Mouse (Mus musculus) embryonic facial prominence, embryonic 11.5 days (tissue): Measurements from ENCODE around the gene Cd9. TPM values are rescaled to one million over a fixed set of nuclear protein-coding genes. Genes with fewer than 3 reads are reported as not detected.

ENCODE experiments used
- ATAC-seq: fragments of 200-750 bp; cut with Nextera tagmentation; replicated peaks from 2 replicates; pipeline ENCODE4 v1.8.0; 2017; ENCODE audit warnings: low read depth; ENCODE audit not compliant: insufficient number of reproducible peaks, low FRiP score, low TSS enrichment
- DNase-seq: peaks from one replicate; pipeline ENCODE4 v3.0.0-alpha.2; 2015; ENCODE audit warnings: low spot score
- H3K27ac ChIP-seq: fragments of 300-500 bp; sonication (generic); replicated peaks from 2 replicates; pipeline ENCODE4 v1.5.1; 2014; ENCODE audit warnings: mild to moderate bottlenecking, low read depth, low read length, control low read depth
- H3K27me3 ChIP-seq: fragments of 300-500 bp; sonication (generic); 2 replicates; pipeline ENCODE4 v1.6.1; 2014; ENCODE audit warnings: mild to moderate bottlenecking, low read length, moderate library complexity, mixed read lengths; ENCODE audit not compliant: control insufficient read depth, insufficient read depth
- H3K36me3 ChIP-seq: fragments of 300-500 bp; sonication (generic); replicated peaks from 2 replicates; pipeline ENCODE4 v1.6.1; 2014; ENCODE audit warnings: low read depth, mild to moderate bottlenecking, low read length, moderate library complexity, mixed read lengths; ENCODE audit not compliant: control insufficient read depth, insufficient read depth
- H3K4me1 ChIP-seq: fragments of 300-500 bp; sonication (generic); 2 replicates; pipeline ENCODE4 v1.6.1; 2014; ENCODE audit warnings: low read length, mixed read lengths; ENCODE audit not compliant: control insufficient read depth, insufficient read depth
- H3K4me2 ChIP-seq: fragments of 300-500 bp; sonication (generic); 2 replicates; pipeline ENCODE4 v1.6.1; 2014; ENCODE audit warnings: low read depth, mild to moderate bottlenecking, control low read depth, low read length, moderate library complexity
- H3K4me3 ChIP-seq: fragments of 300-500 bp; sonication (generic); 2 replicates; pipeline ENCODE4 v1.5.1; 2014; ENCODE audit warnings: low read depth, low read length, control low read depth
- H3K9ac ChIP-seq: fragments of 300-500 bp; sonication (generic); replicated peaks from 2 replicates; pipeline ENCODE4 v1.6.1; 2014; ENCODE audit warnings: mild to moderate bottlenecking, control low read depth, low read length
- H3K9me3 ChIP-seq: fragments of 300-500 bp; sonication (generic); replicated peaks from 2 replicates; pipeline ENCODE4 v1.6.1; 2016; ENCODE audit warnings: mild to moderate bottlenecking, low read length, inconsistent platforms, mixed read lengths; ENCODE audit not compliant: control insufficient read depth
- WGBS: fragments of 180-500 bp; shearing (Covaris S2); extraction: QIAGEN DNeasy Blood & Tissue Kit; methylation state at CpG from one replicate; pipeline ENCODE4 v1.1.7; 2014; 5-methylcytosine and 5-hydroxymethylcytosine counted together
- polyA plus RNA-seq: library from polyadenylated mRNA; unstranded; fragments of >200 nt; fragmentation: Nextera tagmentation; extraction: Ambion mirVana; gene quantifications from 2 replicates; pipeline ENCODE4 v1.2.1, GENCODE M21; 2014

Gene Cd9
- polyA plus RNA-seq, 1 experiment from 2014 or later = 55.4 TPM

GRCm38 (mm10) chr6:125455806-125456520 is 38.6 kb downstream of the Cd9 start:
- no peaks in the 10 kb centered on the region for H3K36me3 ChIP-seq
- H3K27me3 ChIP-seq = no peaks in the 10 kb centered on the region
- no peak overlapping the region for H3K27ac ChIP-seq
- no peaks in the 10 kb centered on the region for H3K9me3 ChIP-seq
- no peaks in the 10 kb centered on the region for H3K4me1 ChIP-seq
- H3K4me2 ChIP-seq = no peak overlapping the region
- 45% methylated on average over 12 of the region's 12 CpGs for WGBS
- no peak for ATAC-seq
- H3K4me3 ChIP-seq = no peak overlapping the region
- H3K9ac ChIP-seq = no peak overlapping the region
- peak; percentile 12 for DNase-seq

- H3K27me3 ChIP-seq = no peaks in the 10 kb centered on the region
- 78% methylated on average over 9 of the region's 9 CpGs for WGBS
- no peak overlapping the region for H3K9ac ChIP-seq
- no peak overlapping the region for H3K4me3 ChIP-seq
- no peak for DNase-seq
- H3K4me2 ChIP-seq = no peak overlapping the region
- no peak overlapping the region for H3K27ac ChIP-seq
- H3K9me3 ChIP-seq = no peaks in the 10 kb centered on the region
- no peaks in the 10 kb centered on the region for H3K4me1 ChIP-seq
- no peak for ATAC-seq
- no peaks in the 10 kb centered on the region for H3K36me3 ChIP-seq
Measured at GRCm38 (mm10) chr6:125454731-125455130, 39.9 kb downstream of the Cd9 start.

DNA sequence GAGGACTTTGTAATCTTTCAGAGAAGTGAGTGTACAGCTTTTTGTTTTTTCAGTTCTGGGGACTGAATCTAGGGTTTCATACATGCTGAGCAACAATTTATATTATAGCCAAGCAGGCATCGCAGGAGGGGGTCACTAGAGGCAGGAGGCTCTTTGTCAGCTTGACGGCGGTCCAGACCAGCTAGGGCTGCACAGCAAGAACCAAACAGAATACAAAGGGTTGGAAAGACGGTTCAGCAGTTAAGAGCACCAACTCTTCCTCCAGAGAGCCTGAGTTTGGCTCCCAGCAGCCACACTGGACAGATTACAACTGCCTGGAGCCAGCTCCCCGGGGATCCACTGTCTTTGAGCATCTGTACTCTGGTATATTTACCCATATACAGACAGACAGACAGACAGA is 40.3 kb downstream of the Cd9 start:
- Histone ChIP-seq H3K4me3 (no peak overlapping the region), H3K9ac (no peak overlapping the region), H3K9me3 (no peaks in the 10 kb centered on the region), H3K4me2 (no peak overlapping the region), H3K4me1 (no peaks in the 10 kb centered on the region), H3K27ac (no peak overlapping the region), H3K27me3 (no peaks in the 10 kb centered on the region), H3K36me3 (no peaks in the 10 kb centered on the region)
- 56% methylated on average over 5 of the region's 5 CpGs for WGBS
- no peak for DNase-seq
- ATAC-seq = no peak

DNA sequence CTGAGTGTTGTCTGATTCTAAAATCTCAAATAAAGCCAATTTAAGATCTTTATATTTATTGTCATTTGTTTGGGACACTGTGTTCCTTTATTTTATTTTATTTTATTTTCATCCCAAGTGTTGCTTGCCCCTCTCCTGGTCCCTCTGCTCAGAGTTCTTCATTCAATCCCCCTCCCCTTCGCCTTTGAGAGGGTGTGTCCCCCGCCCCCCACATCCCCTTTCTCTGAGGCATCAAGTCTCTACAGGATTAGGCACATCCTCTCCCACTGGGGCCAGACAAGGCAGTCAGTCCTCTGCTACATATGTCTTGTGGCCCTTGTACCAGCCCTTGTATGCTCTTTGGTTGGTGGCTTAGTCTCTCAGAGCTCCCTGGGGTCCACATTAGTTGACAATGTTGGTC is 46.9 kb downstream of the Cd9 start:
- no peak overlapping the region for H3K9ac ChIP-seq
- no peak overlapping the region for H3K27ac ChIP-seq
- DNase-seq = no peak
- H3K36me3 ChIP-seq = no peaks in the 10 kb centered on the region
- H3K4me1 ChIP-seq = no peaks in the 10 kb centered on the region
- no peaks in the 10 kb centered on the region for H3K27me3 ChIP-seq
- no peak overlapping the region for H3K4me2 ChIP-seq
- no peak overlapping the region for H3K4me3 ChIP-seq
- no peak for ATAC-seq
- no peaks in the 10 kb centered on the region for H3K9me3 ChIP-seq
- WGBS = 42% methylated on average over 2 of the region's 2 CpGs

DNA sequence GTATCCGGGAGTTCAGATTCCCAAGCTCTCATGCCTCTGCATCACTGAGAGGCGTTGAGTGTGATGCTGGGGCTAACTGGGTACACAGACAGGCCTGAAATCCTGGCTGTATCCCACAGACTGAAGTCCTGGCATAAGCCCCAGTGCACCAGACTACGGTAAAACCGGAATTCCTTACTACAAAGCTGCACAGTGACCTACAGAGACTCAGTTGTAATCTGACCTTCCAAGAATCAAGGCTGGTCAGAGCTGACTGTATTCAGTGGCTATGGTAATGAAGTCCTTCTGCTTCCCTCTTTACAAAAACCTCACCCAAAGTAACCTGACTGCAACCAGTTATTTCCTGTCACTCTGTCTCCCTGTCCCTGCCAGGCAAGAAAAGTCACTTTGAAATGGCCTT is 47.4 kb downstream of the Cd9 start:
- peak; percentile 58 for DNase-seq
- H3K27me3 ChIP-seq = no peaks in the 10 kb centered on the region
- H3K9ac ChIP-seq = no peak overlapping the region
- H3K36me3 ChIP-seq = no peaks in the 10 kb centered on the region
- H3K4me3 ChIP-seq = no peak overlapping the region
- WGBS = 13% methylated on average over 4 of the region's 4 CpGs
- no peak for ATAC-seq
- H3K4me2 ChIP-seq = no peak overlapping the region
- H3K4me1 ChIP-seq = no peaks in the 10 kb centered on the region
- no peaks in the 10 kb centered on the region for H3K9me3 ChIP-seq
- 0 out of 2 replicates have a peak overlapping the region, but pooled peaks have one; percentile 56 for H3K27ac ChIP-seq

DNA sequence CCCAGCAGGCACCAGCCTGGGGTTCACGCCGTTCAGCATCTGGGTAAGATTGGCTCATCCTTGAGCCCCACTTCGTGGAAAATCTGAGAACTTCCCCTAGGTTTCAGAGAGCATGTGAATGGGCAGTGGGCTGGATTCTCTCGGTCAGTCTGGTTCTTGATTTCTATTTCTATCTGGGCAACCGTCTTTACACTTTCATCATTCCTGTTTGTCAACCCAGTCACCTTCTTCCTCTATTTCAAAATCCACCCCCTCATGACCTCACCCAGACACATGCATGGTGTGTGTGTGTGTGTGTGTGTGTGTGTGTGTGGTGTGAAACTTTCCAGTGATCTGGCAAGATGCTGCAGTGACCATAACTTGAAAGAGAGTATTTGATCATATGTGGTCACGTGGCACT is 49.2 kb downstream of the Cd9 start:
- Histone ChIP-seq H3K9ac (no peak overlapping the region), H3K9me3 (no peaks in the 10 kb centered on the region), H3K4me1 (no peaks in the 10 kb centered on the region), H3K36me3 (no peaks in the 10 kb centered on the region), H3K4me3 (no peak overlapping the region), H3K27me3 (no peaks in the 10 kb centered on the region), H3K4me2 (no peak overlapping the region), H3K27ac (no peak overlapping the region)
- ATAC-seq = no peak
- no peak for DNase-seq
- WGBS = 89% methylated on average over 6 of the region's 6 CpGs

- Histone ChIP-seq H3K27ac (no peak overlapping the region), H3K9ac (no peak overlapping the region), H3K4me3 (no peak overlapping the region), H3K27me3 (no peaks in the 10 kb centered on the region), H3K4me2 (no peak overlapping the region), H3K9me3 (no peaks in the 10 kb centered on the region), H3K4me1 (no peaks in the 10 kb centered on the region), H3K36me3 (no peaks in the 10 kb centered on the region)
- WGBS = 65% methylated on average over 10 of the region's 10 CpGs
- ATAC-seq (no peak), DNase-seq (no peak)
Measured at GRCm38 (mm10) chr6:125442591-125442990, 52.0 kb downstream of the Cd9 start.

DNA sequence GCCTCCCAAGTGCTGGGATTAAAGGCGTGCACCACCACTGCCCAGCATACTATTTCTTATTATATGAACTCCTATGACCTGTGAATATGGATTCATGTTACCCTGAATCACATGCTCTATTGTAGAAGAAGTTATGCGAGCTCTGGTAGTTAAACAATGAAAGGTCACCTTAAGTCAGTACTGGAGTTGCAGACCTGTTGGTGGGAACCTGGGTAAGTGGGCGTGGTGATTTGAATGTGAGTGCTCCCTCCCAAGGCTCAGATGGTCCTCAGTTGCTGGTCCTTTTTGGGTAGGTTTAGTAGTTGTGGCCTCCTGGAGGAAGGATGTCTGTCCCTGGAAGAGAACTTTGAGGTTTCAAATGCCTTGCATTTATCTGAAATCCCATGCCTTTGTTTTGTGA is 57.8 kb downstream of the Cd9 start:
- DNase-seq = no peak
- Histone ChIP-seq H3K27ac (no peak overlapping the region), H3K4me1 (no peaks in the 10 kb centered on the region), H3K27me3 (no peaks in the 10 kb centered on the region), H3K9me3 (no peaks in the 10 kb centered on the region), H3K4me3 (no peak overlapping the region), H3K9ac (no peak overlapping the region), H3K36me3 (no peaks in the 10 kb centered on the region), H3K4me2 (no peak overlapping the region)
- no peak for ATAC-seq
- 88% methylated on average over 3 of the region's 3 CpGs for WGBS
